Mouse (Mus musculus): Measurements from ENCODE around the gene Khdc3.
"Not testable (repeated sequence)": the region's sequence is repeated elsewhere in the genome, so short reads cannot be mapped to it uniquely, and the experiment has no call there.

Gene Khdc3

DNA sequence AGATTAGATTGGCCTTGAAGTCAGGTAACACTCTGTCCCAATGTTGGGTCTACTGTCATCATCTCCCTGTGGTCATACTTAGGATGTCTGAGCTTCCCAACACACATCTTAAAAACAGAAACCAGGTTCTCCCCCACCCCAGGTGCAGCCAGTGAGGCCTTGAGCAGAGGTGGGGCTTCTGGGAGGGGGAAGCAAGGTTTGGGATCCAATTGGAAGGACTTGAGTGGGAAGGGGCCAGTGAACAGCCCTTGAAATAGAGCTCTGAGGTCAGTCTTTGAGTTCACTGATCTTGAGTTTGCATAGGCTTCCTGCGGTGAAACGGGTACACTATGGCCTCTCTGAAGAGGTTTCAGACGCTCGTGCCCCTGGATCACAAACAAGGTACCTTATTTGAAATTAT is 545 bp downstream of the Khdc3 start, which contains the start of gene Gm20509:
Gm20509 (plus strand) TSS at position 290 of the 400 bp plus-strand sequence.
- DNase-seq (ENCODE audit: low read depth, low spot score) = no peak

DNA sequence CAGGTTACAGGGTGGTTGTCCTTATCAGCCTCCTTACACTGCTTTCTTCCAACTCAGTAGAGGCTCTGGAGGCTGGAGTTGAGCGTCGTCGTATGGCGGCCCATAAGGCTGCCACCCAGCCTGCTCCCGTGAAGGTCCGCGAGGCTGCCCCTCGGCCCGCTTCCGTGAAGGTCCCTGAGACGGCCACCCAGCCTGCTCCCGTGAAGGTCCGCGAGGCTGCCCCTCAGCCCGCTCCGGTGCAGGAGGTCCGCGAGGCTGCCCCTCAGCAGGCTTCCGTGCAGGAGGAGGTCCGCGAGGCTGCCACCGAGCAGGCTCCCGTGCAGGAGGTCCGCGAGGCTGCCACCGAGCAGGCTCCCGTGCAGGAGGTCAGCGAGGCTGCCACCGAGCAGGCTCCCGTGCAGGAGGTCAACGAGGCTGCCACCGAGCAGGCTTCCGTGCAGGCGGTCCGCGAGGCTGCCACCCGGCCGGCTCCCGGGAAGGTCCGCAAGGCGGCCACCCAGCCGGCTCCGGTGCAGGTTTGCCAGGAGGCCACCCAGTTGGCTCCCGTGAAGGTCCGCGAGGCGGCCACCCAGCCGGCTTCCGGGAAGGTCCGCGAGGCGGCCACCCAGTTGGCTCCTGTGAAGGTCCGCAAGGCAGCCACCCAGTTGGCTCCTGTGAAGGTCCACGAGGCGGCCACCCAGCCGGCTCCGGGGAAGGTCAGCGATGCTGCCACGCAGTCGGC is 1.7 kb downstream of the Khdc3 start:
- peak; percentile 34 for DNase-seq (ENCODE audit: low read depth, low spot score)

DNA sequence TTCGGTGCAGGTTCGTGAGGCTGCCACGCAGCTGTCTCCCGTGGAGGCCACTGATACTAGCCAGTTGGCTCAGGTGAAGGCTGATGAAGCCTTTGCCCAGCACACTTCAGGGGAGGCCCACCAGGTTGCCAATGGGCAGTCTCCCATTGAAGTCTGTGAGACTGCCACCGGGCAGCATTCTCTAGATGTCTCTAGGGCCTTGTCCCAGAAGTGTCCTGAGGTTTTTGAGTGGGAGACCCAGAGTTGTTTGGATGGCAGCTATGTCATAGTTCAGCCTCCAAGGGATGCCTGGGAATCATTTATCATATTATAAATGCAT is 2.2 kb downstream of the Khdc3 start:
- no peak for DNase-seq (ENCODE audit: low read depth, low spot score)

DNA sequence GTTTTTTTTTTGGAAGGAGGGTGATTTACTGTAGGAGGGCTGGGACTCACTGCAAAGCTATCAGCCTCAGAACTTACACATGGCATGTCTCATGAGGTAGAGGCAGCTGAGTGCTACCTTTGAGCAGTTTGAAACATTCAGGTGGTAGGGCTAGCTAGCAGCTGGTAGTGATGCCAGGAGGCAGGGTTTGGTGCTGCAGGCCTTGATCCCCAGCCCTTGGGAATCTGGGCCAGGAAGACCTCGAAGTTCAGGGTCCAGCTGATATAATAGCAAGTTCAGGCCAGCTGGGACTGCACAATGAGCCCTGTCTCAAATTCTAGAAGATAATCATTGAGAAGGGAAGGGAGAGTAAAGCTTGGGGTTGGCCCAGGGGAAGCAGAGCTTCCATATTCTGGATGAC is 3.5 kb downstream of the Khdc3 start:
- DNase-seq (ENCODE audit: low read depth, low spot score) = no peak

DNA sequence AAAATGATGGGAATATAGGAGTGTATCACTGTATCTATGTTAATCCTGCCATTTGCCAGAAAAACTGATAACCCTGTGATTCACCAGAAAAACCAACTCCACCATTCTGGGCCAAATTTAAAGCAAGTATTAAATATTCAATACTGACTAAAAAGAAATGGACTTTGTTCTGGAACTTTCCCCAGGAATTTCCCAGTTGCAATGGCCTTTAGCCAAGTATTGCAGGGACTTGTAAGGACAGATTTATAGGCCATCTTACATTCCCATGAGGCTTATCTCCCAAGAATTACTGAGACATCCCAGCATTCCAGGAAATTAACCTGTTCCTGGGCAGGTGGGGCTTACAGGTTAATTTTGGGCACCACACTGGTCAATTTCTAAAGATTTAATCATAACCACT is 4.1 kb downstream of the Khdc3 start:
- DNase-seq (ENCODE audit: low read depth, low spot score) = no peak

DNA sequence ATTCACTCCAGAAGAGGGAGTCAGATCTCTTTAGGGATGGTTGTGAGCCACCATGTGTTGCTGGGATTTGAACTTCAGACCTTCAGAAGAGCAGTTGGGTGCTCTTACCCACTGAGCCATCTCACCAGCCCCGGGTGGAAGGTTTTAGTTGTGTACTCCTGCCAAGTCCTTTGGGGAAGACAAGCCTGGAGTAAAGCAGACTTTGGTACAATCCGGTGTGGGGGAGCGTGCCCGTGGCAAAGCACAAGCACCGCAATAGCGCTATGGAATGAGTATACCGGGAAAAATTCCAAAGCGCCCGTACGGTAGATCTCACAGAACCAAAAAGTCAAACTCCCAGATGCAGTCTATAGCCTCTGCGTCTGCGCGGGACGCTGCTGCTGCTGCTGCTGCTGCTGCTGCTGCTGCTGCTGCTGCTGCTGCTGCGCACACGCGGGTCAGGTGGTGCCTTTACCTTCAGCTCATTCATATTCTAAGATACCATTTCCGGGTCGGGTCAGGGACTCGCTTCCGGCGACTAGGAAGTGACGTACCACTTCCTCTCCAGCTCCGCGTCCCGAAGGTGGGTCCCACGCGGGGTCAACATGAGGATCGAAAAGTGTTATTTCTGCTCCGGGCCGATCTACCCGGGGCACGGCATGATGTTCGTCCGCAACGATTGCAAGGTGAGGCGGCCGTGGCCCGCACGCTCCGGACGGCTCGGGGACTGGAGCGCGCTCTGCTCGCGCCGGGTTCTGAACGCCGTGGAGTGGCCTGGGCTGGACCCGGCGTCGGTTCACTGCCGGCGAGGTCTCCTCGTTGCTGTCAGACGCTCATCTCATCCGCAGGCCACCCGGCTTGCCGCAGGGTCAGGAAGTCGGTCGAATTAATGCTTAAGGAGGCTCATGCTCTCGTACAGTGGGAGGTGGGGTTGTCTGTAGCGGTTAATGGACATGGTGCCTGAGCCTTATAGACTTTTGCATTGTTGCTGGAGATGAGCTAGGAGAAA is 11.6 kb downstream of the Khdc3 start, which contains the start of gene Rsl24d1:
Rsl24d1 (plus strand) TSS at position 508 of the 988 bp plus-strand sequence.
- peak; percentile 88 for DNase-seq (ENCODE audit: low read depth, low spot score)

DNA sequence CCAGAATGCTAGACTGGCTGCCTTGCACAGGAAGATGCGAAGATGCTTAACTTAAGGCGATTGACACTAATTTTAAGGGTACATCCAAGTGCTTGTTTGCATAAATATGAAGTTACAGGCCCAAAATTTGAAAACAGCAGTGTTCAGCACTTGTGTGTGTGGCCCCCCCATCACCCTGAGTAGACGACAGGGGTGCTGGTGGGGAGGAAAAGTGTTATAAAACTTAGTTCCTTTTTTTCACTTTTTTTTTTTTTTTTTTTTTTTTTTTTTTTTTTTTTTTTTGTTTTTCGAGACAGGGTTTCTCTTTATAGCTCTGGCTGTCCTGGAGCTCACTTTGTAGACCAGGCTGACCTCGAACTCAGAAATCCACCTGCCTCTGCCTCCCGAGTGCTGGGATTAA is 15.1 kb downstream of the Khdc3 start:
- not testable (repeated sequence) for DNase-seq (ENCODE audit: low read depth, low spot score)

DNA sequence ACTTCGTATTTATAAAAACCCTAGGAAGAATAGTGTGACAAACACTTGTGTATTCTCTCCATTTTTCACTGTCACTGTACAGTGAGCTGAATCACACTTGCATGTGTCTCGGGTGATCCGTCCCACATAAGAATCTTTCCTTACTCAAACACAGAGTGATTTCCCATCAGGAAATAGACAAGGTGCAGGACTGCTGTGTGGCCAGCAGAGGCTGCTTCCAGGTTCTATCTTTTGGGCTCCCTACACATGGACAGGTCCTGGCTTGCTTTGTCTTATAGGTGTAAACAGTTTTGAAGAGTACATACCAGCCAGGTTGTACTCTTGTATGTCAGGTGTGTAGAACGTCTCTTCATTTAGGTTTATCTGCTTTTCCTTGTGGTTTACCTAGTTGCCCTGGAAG is 16.4 kb downstream of the Khdc3 start:
- DNase-seq (ENCODE audit: low read depth, low spot score) = no peak

DNA sequence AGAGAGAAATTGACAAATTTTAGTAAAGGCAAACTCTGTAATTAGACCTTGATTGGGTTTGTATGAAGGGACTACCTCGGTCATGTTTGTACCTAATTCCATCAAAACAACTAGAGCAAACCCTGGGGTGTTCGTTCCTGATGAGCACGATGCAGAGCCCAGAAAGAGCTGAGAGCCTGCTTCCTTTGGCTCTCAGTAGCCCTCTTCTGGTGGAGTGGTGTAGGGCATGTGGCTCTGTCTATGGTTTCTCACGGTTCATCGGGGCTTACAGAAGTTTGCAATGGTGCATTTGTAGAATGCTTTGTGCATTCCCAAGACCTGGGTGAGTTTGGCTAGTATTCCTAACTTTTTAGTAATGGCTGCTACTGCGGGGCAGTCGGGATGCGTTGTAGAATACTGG is 20.1 kb downstream of the Khdc3 start:
- no peak for DNase-seq (ENCODE audit: low read depth, low spot score)

DNA sequence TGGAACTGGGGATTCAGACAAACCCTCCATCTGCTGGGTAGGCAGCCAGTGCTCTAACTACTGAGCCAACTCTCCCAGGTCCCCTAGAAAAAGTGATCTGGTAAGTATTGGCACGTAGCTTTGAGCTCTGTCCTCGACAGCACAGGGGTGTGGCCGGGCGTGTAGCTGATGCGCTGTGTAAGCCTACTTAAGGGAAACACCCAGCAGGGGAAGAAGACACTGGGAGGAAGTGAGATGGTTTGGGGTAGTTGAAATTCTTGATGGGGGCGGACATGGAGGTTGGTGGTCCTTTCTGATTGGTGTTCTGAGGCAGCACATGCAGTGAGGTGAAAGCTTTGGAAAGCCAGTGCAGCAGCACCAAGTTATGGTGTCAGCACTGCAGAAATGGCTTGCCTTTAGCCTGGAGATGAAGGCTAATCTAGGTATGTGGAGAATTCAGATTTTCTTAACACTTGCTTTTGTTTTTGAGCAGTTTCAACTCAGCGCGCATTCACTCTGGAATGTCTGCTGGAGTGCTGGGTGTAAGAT is 23.5 kb downstream of the Khdc3 start:
- no peak for DNase-seq (ENCODE audit: low read depth, low spot score)

DNA sequence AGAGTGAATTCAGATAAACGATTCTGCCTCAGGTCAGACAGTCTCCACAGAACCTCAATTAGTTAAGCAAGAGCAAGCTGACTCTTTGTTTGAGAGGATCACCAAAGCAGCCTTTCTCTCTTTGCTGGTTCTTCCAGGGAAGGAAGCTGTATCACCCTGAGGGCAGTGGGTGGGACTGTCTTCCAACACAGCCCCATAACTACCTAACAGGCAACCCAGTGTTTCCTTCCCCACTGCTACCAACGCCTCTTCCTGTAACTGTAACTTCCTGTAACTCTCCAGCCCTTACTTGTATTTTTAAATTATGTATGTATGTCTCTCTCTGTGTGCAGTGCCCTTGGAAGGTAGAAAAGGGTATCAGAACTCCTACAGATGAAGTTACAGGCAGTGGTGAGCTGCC is 25.8 kb downstream of the Khdc3 start:
- DNase-seq (ENCODE audit: low read depth, low spot score) = no peak

DNA sequence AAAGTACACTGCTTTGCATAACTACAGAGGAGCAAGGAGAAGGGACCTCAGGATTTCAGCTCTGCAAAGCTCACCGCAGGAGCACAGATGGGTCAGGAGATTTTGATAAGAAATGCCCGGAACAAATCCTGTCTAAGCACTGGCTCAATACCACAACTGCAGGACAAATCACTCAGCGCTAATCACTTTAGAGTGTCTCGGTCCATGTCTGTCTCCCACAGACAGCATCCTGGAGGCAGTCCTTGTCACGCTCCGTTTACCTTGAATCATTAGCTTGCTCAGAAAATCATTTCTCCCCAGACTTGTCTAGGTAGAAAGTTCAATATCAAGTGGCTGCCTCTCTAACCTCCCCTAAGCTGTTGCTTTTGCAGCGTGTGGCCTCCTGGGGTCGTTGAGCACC is 28.2 kb downstream of the Khdc3 start:
- no peak for DNase-seq (ENCODE audit: low read depth, low spot score)

DNA sequence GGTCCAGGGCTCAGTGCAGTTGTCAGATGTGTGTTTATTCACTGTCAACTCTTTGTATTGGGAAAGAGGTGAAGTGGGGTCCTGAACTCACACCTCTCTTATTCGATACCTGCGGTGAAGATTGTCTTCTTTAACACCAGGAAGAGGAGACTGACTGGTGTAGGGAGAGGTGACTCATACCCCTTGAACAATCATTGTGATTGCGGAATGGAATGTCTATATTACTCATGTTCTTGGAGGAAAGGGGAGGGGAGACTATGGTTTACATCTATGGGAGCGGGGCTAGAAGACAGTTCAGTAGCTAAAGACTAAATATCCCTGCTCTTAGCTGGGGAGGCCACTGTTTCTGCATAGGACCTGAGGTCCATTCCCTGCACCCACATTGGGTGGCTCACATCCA is 28.9 kb downstream of the Khdc3 start:
- DNase-seq (ENCODE audit: low read depth, low spot score) = no peak

DNA sequence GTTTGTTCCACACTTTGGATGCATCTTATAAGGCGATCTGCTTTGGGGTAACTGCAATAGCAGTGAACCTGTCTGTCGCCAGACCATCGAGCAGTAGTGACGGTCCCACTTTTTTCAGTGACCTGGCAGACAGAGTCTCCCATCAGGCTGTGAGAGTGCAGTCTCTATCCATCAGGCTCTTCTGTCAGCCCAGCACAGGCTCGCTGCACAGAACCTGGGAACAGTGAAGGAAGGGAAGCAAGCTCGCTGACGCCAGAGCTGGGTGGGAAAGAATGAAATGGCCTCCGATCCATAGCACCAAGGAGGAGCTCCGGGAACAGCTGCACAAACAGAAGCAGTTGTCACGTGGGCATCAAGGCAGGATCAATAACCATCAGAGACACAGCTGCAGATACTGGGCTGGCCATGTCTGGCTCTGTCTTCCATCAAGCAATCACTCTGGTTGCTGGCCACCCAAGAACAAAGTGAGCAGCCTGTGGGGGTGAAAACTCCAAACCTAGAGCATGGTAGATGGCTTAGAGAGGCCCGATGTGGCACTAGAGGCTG is 35.8 kb downstream of the Khdc3 start:
- DNase-seq (ENCODE audit: low read depth, low spot score) = no peak
